Mouse (Mus musculus) frontal cortex, postnatal 14 days (tissue): ENCODE results near the gene Nutf2-ps1.

Source experiments
- DNase-seq, 2 experiments: peaks; one replicate each; pipeline ENCODE4 v3.0.0; 2022; ENCODE audit warnings: low spot score in 2 of 2

The Nutf2-ps1 gene

DNA sequence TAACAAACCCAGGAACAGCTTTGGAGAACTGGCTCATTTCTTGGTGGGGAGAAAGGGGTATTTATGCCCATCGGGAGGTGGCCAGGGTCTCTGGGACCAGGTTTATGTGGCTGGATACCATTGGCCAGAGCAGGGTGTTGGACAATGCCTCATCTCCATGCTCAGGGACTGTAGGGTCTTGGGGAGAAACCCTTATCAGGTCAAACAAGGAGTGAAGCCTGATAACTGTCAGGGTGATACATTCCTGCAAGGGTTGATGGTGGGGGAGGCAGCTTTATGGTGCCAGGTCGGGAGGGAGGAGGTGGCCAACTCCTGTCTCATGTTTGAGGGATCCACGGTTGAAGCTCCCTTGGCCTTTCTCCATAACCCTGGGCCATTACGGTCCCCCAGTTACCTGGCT is 17.8 kb downstream of the Nutf2-ps1 start:
- no peak for DNase-seq

DNA sequence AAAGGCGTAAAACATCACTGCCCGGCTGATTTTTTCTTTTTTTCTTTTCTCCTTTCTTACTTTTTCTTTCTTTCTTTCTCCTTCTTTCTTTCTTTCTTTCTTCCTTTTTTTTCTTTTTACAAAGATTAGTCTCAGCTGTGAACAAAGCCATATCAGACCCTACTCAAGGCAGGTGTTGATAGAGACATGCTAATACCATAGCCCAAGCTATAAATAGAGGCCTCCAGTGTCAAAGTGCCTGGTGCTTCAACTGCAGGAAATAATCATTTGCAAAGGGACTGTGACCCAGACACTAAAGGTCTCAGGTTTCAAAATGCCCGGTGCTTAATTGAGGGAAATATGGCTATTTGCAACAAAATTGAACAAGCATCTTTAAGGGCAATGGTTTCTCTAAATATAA is 20.3 kb downstream of the Nutf2-ps1 start:
- DNase-seq, result no peak

DNA sequence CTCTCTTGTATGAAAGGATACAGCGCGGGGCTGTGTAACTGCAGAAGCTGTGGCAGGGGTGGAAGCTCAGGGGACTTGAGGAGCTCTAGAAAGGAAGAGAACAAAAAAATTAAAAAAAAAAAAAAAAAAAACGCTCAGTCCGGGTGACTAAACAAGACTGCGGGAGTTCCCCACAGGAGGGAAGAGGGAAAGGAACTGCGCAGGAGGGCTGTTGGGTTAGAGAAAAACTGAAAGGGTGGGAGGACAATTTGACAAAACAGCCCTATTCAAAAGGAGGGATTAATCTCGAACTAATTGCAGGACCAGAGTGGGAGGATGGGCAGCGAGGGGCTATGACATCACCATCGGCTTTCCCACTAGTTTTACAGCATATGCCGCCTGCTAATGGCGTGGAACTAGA is 21.0 kb downstream of the Nutf2-ps1 start:
- DNase-seq, result no peak

DNA sequence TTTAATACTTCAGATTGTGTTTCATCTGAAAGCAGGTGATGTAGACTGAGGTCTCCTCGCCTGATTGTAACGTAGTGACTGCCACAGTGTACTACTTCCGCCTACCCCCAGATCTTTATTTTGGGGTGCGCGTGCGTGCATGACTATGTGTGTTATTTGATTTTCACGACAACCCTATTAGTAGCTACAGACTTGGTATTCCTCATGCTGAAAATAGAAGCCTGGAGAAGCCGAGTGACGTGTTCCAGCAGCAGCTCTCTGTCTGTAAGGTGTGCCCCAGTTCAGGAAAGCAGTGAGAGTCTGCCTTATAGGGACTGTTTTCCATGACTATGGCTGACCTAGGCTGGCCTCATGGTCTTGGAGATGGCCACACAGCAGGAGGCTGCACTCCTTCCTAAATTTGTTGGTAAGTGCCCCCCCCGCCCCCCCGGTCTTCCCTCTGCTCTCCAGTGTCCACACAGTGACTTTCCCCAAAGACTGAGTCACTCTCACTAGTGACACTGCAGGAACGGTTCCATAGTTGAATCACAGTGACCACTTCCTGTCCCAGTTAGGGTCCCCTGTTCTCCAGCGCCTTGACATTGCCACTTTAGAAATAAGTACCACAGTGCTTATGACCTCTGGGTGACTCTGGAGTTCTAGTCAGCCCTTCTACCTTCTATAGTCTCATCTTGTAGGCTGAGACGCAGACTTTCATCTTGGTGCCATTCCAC is 23.1 kb downstream of the Nutf2-ps1 start:
- no peak for DNase-seq

DNA sequence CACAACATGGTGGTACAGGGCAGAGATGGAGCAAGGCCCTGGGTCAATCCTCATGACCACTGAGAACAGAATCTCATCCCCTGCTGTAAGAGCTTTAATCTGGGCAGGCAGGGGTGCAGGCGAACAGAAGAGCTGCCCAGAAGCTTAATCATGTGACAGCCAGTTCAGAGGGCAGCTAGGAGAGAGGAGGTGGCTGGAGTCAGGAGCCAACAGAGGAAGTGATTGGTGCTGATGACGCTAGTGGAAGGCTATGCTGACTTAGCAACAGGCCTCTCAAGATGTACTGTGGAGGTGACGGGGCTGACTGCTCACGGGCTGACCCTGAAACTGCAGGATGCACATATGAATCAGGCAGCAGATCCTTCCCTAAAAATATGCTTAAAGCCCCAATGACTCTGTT is 24.7 kb downstream of the Nutf2-ps1 start:
- no peak for DNase-seq

DNA sequence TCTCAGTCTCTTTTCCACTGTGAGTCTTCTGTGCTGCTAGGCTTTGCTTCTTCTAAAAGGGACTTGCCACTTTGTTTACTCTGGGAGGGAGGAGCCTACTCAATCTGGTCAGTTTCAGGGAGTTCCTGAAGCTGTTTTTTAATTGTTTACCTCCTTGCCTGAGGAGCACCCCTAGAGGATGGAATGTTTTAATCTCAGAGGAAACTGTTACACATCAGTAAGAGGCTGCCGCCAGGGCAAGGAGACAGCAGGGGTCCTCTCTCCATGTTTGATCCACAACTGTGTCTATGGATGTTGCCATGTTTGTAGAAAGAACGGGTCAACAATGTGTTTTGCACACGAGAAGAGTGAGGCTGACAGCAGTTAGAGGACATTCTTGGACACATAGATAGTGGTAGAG is 28.4 kb downstream of the Nutf2-ps1 start:
- DNase-seq, result no peak

DNA sequence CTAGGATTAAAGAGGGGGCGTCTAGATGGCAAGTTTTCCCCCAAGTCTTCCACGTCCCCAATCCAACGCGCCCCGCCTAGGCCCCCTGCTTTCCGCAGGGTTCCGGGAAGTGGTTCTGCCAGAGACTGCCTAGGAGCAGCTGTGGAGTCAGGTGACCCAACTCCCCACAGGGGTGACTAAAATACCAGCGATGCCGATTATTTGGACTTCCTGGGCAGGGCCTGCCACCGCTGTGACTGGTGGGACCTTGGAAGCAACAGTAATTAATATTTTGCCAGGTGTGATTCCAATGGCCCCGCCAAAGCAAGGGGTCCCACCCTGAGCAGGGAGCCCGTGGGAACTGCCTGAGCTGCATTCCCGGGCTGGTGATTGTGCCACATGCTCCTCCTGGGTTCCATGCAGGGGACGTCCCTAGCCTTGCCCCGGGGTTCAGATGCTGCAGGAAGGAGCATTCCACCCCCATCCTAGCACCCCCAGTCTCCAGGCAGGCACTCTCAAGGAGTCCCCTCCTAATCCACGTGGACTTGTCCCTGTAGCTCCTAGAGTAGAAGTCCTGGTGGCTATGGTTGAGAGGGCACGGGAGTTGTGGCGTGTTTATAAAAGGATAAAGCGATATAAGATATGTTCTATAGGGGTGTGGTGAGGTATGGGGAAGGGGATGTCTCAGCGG is 31.5 kb downstream of the Nutf2-ps1 start:
- no peak for DNase-seq

DNA sequence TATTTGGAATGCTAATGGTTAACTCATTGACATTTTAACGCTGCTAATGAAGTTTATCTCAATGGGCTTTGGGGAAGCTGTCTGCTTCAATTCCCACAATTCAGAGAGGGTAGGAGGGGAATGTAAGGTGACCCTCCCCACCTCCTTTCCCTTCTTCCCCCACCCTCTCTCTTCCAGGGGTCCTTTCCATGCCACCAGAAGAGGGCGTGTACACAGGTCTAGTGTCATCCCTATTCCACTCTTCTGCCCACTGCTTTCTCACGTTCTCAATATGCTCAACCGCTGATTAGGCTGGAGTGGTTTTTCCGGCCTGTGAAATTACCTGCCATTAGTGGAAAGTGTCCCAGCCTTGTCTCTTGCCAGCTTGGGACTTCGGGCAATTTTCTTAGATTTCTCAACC is 32.0 kb downstream of the Nutf2-ps1 start:
- DNase-seq, result no peak

DNA sequence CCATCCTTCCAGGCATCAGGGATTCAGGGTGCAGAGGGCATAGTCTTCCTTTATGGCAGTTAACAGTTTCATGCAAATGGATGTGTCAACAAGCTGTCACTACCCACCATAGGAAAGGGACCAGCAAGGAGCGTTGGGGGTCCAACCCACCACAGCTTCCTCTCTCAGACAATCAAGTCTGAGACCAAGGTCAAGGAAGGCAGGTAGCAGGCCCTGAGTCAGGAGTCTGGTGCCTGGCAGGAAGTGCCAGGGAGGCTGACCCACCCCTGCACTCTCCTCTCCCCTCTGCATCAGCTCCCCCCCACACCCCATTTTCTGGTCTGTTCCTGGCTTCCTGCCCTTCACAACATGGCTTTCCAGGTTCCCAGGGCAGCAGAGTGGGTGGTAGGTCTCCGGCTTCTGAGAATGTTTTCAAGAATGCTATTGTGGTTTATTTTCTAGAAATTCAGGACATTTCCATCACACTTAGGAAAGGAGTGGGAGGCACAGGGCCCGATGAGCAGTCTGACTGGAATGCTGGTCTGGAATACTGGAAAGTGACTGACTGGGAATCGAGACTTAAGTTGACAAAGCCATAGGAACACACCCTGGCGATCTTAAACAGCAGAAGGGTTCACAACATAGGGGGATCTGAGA is 33.8 kb downstream of the Nutf2-ps1 start:
- no peak for DNase-seq

DNA sequence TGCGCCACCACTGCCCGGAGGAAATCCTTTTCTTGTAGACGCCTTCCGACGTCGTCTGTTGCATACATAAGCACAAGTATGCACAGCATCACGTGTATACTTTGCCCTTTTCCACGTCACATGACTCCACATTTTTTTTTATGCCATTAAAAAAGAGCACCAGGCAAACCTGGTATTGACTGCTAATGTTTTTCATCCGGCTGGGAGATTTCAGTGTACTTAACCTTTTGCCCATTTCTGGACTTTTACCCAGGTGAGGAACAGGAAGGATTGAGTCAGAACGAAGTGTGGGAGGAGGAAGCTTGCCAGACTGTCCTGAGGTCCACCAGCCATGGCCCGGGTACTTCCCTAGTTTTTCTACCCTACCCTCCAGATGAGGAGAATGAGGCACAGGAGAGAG is 34.5 kb downstream of the Nutf2-ps1 start:
- DNase-seq, result no peak

DNA sequence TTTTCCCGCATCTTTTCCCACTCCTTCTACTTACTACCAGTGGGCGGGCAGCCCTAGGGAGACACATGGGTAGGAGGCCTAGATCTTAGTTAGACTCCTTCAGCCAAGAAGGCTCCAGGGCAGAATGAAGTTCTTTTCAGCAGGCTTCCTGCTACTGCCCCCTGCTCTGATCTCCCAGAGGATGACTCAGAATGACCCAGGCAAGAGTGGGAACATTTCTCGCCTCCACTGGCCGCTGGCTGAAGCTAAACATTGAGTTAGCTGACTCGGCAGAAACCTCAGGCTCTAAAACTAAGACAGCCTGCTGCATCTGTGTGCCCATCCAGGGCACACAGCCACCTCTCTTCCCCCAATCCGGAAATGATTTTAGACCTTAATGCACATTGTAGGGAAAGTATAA is 36.1 kb downstream of the Nutf2-ps1 start:
- no peak for DNase-seq

DNA sequence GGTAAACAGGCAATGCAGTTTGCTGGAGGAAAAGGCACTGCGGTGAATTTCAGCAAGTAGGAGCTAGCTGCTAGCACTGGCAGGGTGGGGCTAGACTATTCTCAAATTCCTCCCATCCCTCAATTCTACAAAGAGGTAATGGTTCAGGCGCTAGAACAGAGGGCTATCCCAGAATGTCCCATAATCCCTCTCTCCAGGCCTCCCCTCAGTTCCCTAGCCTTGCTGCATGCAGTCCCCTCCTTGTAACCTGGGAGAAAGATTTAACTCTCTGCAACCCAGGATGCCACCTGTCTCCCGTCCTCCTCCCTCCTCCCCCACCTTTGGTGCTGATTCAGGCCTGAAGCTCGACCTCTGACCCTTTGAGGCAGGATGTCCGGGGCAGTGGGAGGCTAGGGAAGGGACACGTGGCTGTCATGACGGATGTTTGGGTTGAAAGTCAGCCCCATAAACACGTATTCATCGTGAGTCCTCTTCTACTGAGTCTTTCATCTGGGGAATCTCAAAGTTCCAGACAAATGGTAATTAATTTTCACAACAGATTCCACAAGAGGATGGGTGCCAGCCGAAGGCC is 36.6 kb downstream of the Nutf2-ps1 start:
- no peak for DNase-seq

DNA sequence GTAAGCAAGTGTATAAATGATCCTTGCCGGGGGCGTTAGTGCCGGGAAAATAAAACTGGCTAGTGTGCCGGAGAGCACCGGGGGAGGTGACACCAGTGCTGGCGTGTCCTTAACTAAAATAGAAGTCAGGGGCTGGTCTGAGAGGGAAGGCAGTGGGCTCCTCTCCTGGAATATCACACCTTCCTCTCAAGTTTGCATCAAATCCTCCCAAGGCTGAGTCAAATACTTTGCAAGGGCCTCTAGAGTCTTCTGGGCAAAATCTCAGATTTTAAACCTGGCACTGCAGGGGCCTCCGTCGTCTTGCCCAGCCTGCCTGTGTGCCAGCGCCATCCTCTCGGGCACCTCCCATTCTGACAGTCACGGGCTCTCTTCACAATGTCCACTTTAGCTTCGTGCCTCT is 37.9 kb downstream of the Nutf2-ps1 start:
- DNase-seq, result no peak

DNA sequence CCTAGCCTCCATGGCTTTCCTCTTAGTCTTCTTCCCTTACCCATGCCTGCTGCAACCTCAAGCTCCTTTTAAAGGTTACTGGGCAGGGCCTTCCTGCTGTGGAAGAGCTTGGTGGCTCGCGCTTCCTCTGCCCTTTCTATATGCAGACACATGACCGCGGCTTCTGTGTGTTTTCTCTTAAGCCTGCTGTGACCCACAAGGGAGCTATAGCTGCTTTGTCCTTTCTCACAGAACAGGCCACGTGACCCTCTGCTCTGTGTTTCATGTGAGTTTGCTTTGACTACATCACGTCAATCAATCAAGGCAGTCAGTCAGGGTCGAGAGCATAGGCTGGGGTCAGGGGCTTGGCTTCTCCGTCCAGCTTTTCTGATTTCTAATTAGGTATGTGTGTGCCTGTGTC is 41.3 kb downstream of the Nutf2-ps1 start:
- no peak for DNase-seq

DNA sequence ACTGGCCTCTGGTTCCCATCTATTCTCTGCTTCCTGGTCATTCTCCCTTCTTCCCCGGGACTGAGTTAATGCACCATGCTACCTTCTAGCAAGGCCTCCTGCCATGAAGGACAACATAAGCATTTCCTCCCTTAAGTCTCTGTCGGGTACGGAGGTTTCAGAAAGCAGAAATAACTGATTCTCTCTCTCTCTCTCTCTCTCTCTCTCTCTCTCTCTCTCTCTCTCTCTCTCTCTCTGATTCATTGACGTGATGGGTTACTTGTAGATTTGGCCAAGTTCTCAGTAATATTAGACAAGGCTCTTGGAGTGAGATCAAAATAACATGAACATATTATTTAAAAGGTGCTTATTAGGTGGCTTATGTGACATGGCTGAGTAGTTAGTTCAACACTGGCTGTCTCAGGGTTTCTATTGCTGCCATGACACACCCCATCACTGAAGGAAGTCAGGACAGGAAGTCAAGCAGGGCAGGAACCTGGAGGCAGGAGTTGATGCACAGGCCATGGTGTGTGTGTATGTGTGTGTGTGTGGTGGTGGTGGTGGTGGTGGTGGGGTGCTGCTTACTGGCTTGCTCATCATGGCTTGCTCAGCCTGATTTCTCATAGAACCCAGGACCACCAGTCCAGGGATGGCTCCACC is 43.8 kb downstream of the Nutf2-ps1 start:
- no peak for DNase-seq

DNA sequence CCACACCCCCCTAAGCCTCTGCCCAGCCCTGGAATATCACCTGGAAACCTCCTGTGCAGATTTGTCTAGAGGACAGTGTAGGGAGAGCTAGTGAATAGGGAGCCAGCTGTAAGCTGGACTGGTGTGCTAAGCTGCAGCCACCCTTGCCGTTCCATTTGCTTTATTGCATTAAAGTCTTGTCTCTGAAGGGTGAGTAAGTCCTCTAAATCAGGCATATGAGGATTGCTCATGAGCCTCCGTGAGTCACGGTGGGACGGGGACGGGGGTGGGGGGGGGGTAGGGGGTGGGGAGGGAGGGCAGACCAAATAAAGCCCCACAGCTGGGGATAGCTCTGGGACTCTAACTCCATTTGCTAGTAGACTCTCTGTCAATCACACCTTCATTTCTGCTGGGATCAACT is 45.3 kb downstream of the Nutf2-ps1 start:
- no peak for DNase-seq

DNA sequence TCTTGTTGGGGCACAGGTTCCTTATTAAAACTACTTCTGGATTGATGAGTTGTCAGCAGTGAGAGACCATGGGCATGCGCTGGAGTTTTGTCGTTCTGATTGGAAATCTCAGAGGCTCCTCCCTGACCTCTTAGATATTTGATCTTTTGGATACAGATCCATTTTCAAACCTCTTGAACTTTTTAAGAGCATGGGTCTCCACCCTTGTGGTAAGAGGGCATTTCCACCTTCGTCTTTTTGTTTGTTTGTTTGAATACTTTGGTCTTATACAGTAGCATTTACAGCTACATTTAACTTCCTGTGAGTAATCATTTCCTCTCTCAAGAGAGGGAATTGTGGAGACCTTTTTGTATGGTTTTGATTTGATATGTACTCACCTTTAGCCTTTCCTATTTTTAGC is 49.6 kb downstream of the Nutf2-ps1 start:
- DNase-seq, result no peak

DNA sequence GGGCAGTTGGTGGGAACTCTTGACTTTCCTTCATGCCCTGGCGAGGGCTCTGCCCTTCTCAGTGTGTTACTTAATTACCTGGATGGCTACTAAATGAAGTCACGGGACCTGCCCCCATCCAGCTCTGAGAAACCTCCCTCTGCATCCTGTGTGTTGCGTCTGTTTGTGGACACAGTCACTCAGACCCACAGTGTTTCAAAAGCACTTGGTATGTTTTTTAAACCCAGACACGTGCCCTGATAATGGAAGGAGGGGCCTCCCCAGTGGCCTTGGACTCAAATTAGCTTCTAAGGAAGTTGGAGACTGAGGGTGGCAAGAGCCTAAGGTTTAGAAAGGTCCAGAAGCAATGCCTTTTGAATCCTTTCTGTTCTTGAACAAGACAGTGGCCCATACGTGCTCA is 50.1 kb downstream of the Nutf2-ps1 start:
- DNase-seq, result no peak
